Mouse (Mus musculus): Measurements from ENCODE around the gene Tsnaxip1.

- TF ChIP-seq POLR2A (IDR thresholded peaks at IDR 0.05; ENCODE audit: borderline replicate concordance, control insufficient read depth, low read depth, low read length): no peak
- TF ChIP-seq CTCF (IDR thresholded peaks at IDR 0.05; ENCODE audit: control insufficient read depth, insufficient read depth, low read length): no peak
These were observed 34.2 kb upstream of the Tsnaxip1 start for GRCm38 (mm10) chr8:105793331-105793730.

All from bone marrow, adult 2 months (tissue).